Mouse (Mus musculus) c-Kit-positive CD71-negative TER-119-negative erythroid progenitor cells, embryonic 14.5 days (primary cell): Measurements from ENCODE around the gene Pla2g5.

ENCODE experiments used
- DNase-seq: peaks from one replicate; pipeline ENCODE4 v3.0.0-alpha.2; 2013; ENCODE audit warnings: low read depth

The Pla2g5 gene

DNA sequence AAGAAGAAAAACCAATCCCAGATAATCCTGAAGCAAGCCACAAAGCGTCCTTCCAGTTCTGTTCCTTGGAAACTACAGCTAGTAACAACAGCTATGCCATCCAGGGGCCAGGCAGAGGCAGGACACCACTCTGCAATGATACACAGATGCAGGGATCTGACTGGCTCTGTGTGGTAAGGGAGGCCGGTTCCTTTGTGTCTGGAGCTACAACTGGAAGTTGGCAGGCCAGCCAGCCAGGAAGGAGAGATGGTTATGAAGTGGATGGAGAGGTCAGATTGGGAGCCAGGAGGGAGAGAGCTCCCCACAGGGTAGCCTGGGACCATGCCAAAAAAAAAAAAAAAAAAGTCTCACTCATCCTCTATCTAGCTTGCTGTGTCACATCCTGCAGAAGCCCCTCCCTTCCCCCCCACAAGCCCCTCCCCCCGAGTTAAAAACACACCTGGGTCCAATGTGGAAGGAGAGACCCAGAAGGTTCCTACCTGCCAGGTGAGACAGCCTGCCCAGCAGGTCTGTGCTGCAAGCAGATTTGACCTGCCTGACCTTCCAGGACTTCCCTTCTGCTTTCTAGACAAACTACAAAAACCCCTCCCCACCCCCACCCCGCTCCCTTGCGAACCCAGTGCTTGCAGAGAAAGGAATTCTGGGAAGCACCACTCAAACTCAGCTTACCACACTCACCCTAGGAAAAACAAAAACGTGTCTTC, 66.6 kb downstream of the Pla2g5 start:
- DNase-seq = no peak

DNA sequence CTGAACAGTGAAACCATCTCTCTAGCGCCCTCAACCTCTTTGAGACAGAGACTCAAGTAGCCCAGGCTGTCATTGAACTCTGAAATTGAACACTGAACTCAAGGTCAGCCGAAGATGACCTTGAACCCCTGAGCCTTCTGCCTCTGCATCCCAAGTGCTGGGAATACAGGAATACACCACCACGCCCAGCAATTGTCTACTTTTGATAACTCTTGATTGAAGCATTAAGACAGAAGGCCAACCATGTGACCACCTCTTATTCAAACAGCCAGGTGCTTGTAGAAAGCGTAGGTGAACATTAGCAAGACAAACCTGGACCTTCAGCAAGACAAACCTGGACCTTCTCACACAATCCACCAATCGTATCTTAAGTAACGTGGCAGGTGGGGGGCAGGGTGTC, 68.9 kb downstream of the Pla2g5 start:
- no peak for DNase-seq

DNA sequence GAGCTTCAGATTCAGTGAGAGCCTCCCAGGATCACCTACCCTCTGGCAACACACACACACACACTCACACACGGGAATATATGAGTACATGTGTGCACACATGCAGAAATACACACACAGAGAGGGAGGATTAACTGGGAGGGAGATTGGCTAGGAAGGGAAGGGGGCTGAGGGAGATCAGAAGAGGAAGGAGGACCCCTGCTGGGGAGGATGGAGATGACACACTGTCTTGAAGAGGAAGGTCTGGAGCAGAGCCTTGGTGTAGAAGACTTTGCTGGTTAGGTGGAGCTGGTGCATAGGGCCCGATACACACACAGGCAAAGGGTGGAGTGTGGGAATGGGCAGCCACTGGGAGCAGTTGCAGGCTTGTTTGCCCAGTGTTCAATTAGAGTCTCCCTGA, 70.0 kb downstream of the Pla2g5 start:
- no peak for DNase-seq

DNA sequence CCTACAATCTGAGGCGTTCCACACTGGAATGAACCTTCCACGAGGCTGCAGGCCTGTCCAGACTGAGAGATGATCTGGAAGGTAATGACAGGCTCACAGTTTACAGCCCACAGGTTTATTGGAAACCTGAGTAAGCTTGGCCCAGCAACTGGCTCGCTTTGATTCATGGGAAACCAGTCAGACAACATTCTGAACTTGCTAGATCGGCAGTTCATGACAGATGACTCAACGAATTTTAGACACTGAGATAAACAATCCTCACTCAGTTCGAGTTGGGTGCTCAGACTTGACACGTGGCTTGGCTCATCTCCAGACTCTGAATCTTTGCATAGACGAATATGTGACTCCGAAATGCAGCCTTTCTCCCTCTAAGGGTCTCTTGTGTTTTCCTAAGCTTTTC, 70.7 kb downstream of the Pla2g5 start:
- no peak for DNase-seq

DNA sequence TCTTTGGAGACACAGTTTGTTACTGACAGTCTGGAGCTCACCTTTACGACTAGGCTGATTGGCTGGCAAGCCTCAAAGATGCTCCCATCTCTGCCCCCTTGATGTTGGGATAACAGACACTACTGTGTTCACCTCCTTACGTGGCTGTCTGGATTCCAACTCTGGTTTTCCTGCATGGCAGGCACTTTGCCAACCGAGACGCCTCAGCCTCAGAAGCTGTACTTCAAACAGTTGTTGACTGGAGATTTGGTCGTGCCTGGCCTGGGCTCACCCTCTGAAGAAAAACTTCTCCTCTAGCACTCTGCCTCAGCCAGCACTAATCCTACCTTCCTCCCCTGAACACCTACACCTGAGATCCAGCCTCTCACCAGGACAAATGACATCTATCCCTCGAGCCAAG, 71.8 kb downstream of the Pla2g5 start:
- no peak for DNase-seq

DNA sequence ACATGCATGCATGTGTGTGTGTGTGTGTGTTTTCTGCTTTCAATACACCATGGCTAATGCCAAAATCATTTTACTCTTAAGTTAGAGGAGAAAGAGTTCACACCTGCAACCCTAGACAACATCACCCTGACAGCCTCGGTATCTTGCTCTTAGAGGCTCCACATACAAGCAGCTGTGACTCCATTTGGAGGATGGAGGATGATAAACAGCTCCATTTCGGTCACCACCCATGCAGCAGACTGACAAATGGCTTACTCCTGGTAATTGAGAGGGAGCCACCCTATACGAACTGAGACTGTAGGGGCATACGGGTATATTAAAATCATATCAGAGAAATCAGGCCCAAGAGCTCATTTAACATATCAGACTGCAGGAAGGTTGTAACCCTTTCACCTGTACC, 74.9 kb downstream of the Pla2g5 start:
- DNase-seq = no peak

DNA sequence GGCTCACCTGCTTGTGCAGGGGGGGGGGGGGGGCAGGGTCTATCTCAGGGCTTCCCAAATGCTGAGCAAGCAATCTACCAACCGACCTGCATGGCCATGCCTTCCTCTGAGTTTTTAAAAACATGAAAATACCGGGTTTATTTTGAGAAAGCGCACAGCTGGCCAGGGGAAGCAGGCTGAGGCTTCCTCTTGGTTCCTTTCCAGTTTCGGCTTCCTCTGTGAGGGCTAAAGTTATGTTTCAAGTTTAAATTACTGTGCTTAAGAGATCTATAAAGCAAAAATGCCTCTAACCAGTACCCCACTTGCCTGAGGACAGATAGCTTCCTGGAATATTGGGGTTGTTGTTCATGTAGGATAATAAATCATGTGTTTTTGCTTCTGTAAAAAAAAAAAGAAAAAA, 77.1 kb downstream of the Pla2g5 start:
- no peak for DNase-seq

DNA sequence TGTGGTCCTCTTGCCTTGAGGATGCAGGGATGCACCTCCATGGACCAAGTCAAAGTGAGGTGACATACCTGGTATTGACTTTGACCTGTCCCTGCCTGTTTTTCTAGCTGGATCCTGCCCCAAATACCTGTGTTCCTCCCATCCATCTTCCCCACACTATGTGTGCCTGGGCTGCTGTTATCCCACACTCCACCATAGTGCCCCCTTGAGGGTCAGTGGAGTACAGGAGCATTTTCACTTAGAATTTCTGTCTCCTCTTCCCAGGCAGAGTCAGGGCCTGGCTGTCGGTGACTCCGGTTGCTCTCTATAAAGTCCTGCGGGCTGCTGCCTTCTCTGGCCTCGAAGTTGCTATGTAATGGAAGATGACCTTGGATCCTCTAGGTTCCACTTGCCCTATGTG, 77.6 kb downstream of the Pla2g5 start:
- DNase-seq = no peak

DNA sequence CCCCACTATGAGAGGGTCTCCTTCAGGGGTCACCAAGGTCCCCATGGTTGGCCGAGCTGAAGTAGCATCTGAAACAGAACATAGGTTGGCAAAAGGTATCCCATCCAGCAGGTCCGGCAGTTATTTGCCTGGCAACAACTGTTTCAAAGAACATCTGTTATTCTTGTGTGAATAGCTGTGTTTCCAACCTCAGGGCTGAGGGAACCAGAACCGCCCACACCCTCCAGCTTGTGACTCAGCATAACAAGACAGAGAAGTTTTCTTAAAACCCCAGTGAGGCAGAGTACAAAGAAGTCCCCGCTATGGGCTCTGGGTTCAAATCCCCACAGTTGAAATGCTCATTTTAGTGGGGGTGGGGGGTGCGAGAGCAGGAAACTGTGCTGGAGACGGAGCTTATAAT, 81.2 kb downstream of the Pla2g5 start:
- no peak for DNase-seq

DNA sequence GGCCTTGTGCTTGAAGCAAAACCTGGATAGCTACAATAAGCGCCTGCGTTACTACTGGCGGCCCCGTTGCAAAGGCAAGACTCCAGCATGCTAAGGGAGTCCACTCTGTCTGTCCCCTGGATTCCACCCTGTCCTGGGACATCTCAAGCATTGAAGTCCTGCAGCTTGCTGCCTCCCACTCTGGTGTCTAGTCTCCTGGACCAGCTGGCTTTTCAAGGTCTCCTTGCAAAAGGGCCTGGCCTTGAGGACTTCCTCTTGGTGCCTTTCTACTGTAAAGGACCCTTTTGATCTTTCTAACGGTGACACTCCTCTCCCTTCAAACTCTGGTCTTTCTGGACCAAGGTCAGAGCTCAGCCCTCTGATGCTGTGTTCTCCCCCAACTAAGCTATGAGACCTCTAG, 83.0 kb downstream of the Pla2g5 start:
- no peak for DNase-seq

DNA sequence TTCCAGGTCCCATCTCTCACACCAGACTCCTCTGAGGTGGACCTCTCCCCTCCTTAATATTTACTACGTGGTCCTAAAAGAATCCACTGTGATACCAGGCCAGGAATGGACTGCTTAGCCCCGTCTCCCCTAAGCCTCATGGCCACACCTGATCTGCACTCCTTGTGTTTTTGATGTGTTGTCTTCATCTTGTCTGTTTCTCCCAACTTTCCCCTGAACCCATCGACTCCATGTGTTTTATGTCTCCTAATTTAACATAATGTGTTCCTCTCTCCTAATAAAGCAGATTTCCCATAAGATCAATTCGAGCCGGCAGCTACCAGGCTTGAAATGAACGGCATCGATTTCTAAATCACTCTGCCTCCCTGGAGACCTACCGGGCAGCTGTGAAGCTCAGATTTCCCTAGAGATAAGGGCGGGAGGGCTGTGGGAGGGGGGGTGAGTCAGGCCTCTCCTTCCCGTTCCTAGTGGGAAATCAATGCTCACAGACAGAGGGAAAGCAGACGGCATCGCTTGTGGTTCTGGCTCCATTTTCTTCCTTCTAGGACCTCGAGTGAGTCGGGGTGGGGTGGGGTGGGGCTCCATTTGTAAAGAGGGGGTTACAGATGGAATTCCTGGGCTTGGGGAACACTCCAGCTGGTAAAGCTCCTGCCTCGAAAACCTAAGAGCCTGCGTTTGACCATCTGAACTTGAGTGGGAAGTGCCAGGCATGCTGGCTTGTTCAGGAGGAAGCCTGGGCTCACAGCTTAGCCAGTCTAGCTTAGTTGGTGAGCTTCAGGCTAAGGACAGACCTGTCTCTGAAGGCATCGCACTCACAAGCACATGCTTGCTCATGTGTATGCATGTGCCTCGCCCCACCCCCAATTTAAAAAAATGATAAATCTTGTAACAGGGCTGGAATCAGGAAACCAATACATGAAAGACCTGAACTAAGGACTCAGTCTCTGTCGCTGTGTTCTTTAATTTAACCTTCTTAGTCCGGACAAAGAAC, 85.6 kb downstream of the Pla2g5 start:
- no peak for DNase-seq

DNA sequence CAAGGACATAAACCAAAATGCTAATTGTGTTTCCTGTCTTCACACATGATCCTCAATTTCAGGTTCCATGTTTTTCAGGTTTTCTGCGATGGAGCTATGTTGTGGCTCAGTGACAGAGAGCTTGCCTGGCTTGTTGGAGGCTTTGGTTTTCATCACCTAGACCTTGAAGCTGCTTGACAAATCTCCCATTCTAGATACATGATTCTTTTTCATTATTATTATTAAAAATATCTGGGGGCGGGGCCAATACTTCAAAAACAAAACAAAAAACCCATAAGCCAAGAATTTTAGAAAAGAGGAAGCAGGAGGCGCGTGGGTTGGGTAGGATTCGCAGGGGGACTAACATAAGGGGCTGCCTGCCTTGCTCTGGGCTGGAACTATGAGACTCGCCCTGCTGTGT, 87.8 kb downstream of the Pla2g5 start, which contains the start of gene Pla2g2d:
Gene Pla2g2d (plus strand): TSS at position 301 of the 400 bp plus-strand sequence.
- DNase-seq = no peak

DNA sequence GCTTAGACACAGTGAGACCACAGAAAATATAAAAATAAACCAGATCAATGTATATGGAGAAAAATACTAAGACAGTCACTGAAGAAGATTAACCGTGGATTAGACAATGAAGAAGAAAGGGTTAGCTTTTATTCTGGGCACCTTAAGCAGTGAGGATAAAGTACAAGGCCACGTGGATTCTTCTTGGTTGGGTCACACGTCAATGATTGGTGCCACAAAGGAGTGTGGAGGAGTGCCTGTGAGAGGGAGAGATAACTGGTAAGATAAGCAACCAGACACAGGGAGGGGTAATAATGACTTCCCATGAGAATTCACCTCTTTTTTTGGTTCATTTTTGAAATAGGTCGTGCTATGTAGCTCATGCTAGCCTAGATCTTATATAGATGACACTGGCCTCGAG, 90.9 kb downstream of the Pla2g5 start:
- no peak for DNase-seq

DNA sequence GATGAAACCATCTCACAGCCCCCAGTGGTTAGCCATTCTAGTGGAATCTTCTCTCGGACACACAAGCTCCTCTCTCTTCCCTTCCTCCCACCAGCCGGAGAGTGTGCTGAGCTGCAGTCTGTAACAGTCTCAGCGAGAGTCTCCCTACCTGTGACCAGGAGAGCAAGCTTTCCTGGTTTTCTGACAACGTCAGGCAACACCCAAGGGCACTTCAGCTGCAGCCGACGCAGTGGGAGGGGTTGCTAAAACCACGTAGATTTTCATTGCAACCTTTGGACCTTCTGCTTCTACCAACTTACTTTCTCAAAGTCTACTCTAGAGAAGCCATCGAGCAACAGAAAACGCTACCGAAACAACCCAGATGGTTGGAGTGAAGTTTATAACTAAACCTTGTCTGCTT, 91.3 kb downstream of the Pla2g5 start:
- no peak for DNase-seq

DNA sequence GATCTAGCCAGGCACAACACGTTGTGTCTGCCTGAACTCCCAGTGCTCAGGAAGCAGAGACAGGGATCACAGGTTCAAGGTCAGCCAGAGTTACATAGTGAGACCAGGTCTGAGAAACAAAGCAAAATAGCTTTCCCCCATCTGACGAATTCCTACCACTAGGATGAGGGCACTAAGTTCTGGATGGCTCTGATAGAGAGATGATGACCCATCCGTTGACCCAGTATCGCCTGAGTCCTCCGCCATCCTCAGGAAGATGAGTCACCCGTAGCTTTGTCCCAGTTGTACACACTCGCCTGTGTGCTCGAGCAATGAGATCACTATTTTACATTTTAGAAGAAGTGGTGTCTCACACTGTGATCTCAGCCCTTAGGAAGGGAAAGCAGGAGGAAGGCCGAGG, 101.0 kb downstream of the Pla2g5 start:
- no peak for DNase-seq

DNA sequence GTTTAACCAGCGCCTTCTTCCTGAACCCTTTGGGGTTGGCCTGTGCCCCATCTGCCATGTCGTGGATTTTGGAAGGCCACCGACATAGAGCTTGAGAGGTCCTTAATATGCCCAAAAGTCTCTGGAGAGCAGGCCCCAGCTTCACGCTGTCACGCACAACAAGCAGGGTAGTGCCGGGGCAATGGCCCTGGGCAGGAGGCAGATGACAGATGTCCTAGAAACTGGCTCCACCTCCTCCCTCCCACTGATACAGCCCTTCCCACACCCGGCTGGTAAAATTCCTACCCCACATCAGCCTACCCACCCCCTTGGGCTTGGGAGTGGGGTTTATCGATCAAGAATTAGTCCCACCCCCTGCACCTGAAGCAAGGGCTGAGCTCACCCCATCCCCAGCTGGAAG, 105.9 kb downstream of the Pla2g5 start, which contains the start of gene Pla2g2f:
Gene Pla2g2f (minus strand): TSS at position 211 of the 400 bp plus-strand sequence.
- no peak for DNase-seq

DNA sequence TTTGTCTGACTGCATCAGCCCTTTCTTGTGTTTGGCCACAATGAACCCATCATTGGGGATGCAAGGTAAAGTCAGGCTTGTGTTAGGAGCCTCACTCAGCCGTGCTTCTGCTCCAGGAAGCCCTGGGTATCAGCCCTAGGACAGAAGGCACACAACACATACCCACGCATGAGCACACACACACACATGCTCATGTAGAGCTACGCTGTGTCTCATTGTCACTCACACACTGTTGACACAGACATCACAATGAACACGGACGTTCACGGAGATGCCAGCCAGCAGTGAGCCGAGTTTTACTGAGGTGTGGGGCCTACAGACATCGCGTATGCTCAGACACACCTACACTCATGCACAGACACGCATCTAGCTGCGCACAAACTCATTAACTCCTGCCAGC, 107.3 kb downstream of the Pla2g5 start:
- no peak for DNase-seq

DNA sequence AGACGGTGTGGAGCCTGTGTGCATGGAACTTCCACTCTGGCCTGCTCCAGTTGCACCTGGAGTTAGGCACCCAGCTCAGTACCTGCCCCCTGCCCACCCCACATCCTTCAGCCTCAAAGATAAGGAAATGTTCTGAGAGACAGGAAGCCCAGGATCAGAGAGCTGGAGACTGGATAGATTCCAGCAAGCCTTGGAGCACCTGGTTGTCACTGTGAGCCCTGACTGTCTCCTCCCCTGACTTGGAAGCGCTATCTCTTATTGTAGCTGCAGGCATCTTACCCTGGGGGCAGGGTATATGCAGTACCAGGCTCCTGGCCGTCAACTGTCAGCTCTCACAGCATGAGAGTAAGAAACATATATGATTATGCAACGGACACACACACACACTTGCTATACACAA, 107.8 kb downstream of the Pla2g5 start:
- no peak for DNase-seq

DNA sequence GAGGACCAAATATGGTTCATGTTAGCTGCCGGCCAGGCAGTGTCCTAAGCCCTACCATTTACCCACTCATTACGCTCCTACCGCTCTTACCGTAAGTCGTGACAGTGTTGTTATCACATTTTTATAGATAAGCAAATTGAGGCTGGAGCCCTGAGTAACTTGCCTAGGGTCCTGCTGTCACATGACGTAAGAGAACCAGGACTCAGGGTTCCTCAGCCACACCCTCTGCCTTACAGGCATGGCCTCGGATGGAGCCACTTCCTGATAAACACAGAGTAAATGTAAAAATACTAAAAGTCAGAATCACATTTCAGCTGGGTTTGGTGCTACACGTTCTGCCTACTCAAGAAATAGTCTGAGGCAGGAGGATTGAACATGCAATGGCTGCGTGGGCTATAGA, 108.8 kb downstream of the Pla2g5 start:
- DNase-seq = no peak

DNA sequence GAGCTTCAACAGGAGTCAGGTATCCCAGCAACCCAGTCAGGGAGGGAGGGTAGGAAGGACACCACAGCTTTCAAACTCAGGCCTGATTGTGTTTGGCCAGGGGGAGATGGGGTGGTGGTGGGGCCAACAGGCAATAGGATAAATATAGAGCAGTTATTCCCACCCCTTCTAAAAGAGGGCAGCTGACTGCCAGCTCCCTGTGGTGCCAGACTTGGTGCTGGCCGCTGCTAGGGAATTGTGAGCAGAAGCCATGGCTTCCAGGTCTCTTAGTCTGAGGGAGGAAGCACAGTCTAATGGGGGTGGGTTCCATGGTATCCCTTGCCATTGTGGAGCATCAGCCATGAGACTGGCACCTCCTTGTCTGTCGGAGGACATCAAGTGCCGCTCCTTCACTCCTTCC, 109.7 kb downstream of the Pla2g5 start:
- DNase-seq = no peak

DNA sequence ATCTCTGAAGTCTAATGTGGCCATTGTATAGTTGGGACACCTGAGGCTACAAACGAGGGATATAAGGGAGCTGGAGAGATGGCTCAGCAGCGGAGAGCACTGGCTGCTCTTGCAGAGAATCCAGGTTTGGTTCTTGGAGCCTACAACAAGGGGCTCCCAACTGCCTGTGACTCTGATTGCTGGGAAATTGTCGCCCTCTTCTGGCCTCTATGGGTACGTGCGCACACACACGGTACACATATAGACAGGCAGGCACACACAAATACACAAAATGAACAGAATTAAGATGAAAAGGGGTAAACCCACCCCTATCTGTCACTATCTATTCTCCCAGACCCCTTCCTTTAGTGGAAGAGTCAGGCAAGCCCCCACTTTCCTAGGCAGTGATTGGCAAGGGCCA, 110.7 kb downstream of the Pla2g5 start:
- DNase-seq = no peak
